Mouse (Mus musculus) retina, adult 2 months (tissue): ENCODE results near the gene Maneal.

Experiments used
- DNase-seq: peaks from one replicate; pipeline ENCODE4 v3.0.0-alpha.2; 2012; ENCODE audit warnings: low read depth, low spot score

The Maneal gene

DNA sequence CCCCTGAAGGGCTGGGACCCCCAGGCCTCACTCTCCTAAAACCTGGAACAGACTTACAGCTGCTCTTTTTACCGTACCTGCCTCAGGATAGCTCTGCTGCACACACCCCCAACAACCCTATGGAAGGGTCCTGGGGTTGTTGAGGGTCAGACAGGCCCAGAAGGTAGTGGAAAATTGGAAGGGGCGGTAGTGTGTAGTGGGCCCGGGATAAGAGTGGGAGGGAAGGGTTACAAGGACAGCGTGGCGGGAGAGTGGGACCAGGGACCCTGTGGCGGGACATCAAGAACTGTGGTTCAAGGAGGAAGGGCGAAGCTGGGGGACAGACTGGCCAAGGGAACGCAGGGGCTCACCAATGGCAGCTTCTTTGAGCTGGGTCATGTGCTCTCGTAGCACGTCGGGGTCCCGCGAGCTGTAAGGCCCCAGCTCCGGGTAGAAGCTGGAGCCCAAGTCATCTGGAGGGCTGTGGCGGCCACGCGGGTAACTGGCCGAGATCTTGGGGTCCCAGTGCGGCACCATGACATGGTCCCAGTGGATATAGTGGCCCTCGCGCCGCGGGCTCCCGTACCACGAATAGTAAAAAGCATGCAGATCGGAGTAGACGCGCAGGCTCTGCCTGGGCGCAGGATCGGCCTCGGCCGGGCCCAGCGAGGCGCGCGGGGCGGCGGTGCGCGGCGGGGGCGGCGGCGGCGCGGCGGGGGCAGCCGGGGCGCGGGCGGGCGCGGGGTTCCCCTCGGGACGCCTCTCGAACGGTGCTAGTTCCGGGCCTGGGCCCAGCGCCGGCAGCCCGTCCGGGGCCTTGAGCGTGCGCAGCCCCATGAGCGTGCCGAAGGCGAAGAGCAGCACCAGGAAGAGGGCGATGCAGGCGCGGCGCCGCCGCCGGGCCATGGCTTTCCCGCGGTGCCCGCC lies at the start of gene Maneal:
Gene Maneal, minus strand, starts transcription at position 889 of the 906 bp plus-strand sequence.
- no peak for DNase-seq

DNA sequence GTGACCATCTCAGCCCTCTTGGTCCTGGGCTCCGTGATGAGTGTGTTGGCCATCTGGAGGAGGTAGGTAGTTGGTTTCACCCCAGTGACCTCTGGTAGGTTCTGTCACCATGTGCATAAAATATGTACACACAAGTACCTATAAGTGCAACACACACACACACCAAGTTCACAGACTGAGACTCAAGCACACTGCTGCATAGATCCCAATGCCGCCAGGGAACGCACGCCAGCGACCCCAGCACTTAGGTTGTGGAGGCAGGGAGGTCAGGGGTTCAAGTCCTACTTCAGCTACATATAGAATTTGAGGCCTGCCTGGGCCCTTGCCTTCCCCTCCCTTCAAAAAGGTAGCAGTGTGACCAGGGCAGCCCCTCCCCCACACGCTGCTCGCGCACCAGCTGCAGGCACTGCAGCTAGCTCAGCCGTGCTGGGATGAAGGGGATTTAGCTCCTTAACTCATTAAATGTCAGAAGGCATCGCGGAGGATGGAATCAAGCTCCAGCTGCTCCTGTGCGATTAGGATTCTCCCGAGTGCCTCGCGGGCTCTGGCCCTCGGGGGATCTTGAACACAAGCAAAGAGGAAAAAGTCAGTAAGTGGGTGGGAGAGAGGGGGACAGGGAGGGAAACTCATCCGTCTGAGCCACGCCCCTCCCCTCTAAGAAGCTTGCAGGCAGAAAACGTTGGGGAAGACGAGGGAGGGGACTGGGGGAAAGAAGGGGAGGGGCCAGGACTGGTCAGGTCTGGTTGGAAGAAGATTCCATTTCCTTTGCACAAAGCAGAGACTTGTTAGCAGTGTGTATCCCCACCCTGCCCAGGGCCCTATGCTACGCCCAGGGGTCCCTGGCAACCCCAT lies 44.2 kb upstream of the Maneal start:
- DNase-seq = peak; percentile 49

DNA sequence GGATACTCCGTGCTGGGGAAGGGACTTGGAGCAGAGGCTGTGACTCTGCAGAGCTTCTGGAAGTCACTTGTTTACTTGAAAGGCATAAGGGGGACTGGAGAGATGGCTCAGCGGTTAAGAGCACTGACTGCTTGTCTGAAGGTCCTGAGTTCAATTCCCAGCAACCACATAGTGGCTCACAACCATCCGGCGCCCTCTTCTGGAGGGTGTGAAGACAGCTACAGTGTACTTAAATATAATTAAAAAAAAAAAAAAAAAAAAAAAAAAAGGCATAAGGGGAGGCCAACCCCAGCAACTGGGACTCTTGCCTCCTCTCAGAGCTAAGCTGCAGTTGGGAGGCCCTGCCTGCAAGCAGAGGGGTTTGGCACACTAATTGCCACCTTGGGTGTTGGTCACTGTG lies 43.4 kb upstream of the Maneal start:
- DNase-seq = no peak

DNA sequence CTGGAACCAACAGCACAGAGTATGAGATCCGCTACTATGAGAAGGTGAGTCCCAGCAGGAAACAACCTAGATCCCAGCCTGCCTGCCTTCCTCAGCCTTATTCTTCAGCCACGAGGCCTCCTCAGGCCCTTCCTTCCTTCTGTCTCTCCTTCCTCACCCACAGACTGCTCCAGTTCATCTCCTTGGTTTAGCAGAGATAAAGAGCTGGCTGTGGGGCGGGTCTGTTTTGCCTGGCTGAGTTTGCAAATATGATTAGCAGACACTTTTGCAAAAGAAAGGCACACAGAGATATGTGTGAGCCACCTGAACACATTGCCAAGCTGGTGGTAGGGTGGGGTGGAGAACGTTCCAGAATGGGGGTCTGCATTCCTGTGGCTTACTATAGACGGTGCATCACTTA lies 37.9 kb upstream of the Maneal start:
- no peak for DNase-seq

DNA sequence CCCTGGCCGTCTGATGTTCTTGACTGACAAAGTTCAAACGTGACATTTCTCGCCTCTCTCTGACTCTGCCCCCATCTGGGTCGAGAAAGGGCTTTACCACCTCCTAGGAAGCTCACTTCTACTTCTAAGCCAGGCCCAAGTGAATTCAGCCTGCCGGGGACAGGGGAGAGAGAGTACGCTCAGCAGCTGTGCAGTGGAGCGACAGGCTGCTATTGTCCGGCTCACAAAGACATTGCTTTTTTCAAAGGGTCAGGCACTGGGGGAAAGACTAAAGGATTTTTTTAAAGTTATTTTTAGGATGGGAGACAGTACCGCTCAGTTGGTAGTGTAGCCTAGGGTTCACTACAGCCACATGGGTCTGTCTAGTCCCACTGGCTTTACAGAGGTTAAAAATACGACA lies 36.5 kb upstream of the Maneal start:
- no peak for DNase-seq

DNA sequence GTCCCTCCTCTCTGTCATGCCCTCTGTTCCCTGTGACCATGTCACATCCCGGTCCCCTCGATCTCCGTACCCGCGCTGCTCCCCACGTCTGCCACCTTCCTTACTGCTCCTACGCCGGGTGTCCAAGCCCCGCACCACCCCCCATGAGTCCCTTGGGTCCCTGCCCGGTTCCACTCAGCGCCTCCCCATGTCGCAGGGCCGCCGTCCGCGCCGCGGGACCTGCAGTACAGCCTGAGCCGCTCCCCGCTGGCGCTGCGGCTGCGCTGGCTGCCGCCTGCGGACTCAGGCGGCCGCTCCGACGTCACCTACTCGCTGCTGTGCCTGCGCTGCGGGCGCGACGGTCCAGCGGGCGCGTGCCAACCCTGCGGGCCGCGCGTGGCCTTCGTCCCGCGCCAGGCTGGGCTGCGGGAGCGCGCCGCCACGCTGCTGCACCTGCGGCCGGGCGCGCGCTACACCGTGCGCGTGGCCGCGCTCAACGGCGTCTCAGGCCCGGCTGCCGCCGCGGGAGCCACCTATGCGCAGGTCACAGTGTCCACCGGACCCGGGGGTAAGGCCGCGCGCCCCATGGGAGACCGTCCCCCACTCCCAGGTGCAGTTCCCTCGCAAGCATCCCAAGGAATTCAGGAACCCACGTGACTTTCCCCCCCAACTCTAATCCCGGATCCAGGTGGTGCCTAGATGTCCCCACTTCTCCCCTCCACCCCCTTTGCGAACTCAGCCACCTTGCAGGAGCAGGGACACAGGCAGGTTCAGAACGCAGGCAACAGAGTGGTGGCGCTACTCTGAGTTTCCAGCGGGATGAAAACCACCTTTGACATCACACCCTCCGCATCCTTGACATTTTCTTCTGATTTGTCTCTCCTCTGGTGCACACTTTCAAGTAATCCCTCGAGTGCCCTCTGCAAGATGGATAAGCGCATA lies 32.8 kb upstream of the Maneal start:
- DNase-seq = no peak

DNA sequence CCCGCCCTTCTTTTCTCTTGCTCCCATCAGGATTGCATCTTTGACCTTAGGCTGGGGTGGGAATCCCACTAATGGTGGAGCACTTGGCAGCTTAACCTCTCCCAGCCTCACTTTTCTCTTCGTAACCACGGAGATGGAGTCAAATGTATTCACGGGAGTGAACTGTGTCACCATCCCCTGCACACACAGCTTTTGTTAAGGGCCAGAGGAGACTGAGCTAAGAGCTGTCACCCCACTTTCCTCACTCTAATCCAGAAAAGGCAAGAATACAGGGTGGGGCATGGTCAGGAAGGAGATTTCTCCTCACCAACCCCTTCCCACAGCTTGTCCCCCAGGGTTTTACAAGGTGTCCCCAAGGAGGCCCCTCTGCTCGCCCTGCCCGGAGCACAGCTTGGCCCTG lies 31.8 kb upstream of the Maneal start:
- no peak for DNase-seq

DNA sequence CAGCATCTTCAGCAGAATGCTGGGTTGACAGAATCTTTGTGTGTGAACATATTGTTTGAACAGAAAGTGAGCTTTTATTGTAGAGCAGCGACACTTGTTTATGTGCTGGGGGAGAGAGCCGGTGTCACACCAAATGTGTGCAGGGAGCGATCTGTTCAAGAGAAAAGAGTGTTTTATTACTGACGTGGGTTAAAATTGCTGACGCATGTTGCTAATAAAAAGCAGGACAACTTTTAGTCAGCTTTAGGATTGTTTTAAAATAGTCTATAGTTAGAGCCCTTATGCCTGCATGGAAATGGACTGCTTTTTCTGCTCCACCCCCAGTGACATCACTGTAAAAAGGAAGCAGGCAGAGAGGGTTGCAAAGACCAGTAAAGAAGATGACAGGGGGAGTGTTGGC lies 28.9 kb upstream of the Maneal start:
- no peak for DNase-seq

DNA sequence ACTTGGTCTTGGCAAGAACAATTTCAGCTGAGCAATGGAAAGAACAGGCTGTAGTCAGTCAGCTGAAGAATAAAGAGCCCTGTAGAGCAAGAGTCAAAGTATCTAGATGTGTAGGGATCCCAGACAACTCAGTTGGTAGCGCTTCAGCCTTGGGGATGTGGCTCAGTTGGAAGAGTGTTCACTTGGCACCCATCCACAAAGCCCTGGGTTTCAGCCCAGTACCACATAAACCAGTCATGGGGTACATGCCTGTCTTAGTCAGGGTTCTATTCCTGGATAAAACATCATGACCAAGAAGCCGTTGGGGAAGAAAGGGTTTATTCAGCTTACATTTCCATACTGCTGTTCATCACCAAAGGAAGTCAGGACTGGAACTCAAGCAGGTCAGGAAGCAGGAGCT lies 28.0 kb upstream of the Maneal start:
- DNase-seq = no peak

DNA sequence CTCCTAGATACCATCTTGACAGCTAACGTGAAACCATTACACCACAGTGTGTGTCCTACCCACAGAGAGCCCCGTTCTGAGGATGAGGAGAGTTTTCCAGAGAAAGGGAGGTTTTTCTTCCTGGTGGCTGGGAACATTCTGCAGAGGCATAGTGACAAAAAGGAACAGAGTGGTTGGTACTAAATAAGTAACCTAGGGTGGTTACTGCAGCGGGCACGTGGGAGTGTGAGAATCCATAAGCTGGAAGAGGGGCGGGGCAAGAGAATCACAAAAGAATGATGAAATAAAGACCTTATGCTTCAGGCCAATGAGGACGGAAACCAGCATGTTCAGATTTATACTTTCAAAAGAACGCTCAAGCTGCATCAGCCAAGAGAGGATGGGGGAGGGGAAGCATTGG lies 26.7 kb upstream of the Maneal start:
- no peak for DNase-seq

DNA sequence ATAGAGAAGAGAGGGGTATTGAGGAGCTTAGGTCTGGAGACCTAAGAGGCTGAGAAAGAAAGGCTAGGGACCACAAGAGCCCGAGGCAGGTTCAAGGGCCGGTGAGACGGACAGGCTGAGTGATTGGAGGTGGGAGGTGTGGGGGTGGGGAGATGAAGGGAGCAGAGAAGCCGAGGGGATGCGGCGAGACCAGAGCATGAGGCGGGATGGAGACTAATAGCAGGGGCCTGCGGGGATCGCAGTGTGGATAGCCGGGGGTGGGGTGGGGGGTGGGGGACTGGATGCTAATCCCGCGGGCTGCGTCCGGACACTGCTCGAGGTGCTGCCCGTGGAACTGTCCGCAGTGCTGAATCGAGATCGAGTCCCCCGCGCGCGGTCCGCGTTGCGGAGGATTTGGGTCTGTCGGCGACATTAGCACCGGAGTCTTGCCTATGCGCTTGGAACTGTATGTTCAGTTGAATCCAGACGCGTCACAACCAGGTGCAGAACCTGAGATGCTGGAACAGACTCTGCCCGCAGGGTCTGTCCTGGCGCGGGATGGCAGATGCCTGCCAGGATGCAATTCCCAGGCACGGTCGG lies 20.3 kb upstream of the Maneal start:
- no peak for DNase-seq

DNA sequence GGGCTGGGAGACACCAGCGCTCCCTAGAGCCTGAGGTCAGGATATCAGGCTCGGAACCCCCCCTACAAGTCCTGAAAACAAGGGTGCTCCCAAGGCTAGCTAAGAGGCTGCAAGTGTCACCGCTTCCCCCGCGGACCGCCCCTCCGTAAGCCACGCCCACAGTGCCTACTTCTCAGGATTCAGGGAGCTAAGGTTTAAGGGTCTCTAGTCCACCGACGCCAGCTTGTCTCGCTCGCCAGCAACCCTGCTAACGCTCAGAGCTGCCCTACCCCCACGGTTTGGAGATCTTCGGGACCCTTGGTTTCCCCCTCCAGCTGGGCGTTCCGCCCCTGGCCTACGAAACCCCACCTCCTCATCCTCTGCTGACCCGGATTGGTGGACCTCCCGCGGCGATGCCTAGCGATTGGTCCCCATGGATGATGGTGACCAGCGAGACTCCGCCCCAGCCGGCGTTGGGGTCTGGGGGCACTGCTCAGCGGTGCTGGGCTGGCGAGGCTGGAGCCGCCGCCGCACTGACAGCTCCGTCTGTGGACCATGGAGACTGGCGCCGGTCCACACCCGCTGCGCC lies 19.5 kb upstream of the Maneal start:
- no peak for DNase-seq

DNA sequence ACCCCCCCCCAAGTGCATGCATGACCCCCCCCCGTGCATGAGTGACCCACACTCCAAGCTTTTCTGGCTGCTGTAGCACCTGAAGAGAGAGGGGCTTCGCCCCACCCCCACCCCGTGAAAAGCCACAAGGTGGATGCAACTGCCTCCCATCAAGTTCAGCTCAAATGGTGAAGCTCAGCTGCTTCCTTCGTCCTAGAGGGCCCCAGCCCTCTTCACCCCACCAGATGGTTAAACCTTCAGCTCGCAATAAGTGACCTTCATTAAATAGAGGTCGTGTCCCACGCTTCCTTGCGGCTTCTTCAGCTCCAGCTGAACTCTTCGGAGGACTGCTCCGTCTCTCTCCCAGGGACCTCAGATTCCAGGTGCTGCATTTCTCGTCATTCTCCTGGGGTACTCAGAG lies 18.6 kb upstream of the Maneal start, which contains the start of gene Epha10:
Gene Epha10, plus strand, starts transcription at position 301 of the 400 bp plus-strand sequence.
- DNase-seq = no peak

DNA sequence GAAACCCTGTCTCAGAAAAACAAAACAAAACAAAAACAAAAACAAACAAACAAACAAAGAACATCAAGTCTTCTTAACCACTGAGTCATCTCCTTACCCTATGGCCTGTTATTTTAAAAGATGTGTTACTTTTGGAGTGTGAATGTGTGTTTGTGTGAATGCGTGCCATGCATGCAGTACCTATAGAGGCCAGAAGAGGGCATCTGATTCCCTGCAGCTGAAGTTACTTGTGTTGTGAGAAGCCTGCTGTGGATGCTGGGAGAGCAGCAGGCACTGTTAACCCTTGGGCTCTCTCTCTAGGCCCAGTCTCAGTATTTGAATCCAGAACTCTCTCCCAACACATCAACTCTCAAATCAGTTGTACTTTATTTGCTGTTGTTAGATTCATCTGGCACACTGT lies 10.7 kb upstream of the Maneal start:
- DNase-seq = no peak

DNA sequence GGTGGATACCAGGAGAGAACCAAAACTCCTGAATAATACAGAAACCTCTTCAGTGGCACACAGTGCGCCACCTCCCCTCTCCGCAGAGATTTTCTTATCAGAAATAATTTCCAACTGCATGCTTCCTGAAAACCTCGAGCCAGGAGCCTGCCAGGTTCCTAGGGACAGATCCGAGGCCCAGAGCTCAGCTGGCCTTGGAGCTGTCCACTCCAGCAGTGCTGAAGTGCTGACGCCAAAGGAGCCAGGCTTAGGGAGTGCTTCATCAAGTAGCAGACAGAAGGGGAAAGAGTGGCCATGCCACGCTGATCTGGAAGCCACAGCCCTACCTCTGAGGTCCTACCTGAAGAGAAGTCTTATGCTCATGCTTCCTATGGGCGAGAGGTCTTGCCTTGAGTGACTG lies 1.5 kb downstream of the Maneal start:
- no peak for DNase-seq

DNA sequence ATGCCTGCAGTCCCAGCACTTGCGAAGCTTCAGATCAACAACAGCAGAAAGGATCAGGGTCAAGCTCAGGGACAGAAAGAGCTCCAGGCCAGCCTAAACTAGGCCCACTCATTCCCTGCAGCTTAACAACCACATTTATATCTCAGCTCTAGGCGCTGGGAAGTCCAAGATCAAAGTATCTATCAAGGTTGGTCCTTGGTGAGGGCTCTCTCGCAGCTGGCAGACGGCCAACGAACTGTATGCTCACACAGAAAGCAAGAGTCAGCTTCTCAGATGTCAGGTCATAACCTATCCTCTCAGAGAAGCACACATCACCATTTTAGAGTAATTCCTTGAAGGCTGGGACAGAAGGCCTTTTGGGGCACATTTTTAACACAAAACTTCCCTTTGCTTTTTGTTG lies 3.6 kb downstream of the Maneal start:
- no peak for DNase-seq

DNA sequence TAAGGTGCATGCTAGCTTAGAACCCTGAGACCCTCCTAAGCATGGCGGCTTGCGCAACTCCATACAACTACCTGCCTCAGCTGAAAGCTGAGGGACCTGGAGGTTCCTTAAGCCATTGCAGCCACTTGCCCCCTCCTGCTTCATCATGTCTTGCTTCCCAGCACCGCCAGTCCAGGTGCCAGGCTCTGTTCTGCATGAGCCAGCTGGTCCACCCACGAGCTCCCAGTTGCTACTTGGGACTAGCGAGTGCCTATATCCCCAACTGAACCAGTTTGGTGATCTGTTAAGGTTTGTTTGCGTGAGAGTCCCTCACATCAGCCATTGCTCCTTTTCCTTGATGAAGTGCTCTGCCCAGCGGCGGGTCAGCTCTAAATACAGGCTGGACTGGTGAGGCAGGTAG lies 5.7 kb downstream of the Maneal start:
- DNase-seq = no peak

DNA sequence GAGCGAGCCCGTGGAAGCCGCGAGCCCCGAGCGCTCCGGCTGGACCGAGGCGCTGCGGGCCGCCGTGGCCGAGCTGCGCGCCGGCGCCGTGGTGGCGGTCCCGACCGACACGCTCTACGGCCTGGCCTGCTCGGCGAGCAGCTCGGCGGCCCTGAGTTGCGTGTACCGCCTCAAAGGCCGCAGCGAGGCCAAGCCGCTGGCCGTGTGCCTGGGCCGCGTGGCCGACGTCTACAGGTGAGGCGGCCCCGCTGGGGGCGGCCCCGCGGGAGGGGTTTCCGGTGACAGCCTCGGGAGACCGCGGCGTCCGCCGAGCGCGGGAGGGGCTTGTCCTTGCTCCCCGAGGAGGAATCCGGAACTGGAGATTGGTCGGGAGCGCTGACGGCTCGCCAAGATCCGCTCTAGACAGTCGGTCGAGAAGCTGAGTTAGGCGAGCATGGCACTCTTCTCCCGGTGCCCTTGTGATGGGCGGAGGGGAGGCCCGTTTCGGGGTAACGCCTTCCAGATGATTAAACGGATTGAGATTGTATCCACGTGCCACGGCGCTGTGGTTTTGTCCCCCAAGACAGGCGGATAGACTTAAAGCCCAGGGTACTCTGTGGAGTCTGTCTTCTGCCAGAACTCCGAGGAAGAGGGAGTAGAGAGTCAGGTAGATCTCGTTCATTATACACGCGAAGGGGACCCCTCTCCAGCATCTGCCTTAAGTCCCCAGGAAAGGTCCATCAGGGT lies 10.9 kb downstream of the Maneal start, which contains the start of gene 1110065P20Rik:
Gene 1110065P20Rik, minus strand, starts transcription at position 264 of the 726 bp plus-strand sequence.
- DNase-seq = no peak

DNA sequence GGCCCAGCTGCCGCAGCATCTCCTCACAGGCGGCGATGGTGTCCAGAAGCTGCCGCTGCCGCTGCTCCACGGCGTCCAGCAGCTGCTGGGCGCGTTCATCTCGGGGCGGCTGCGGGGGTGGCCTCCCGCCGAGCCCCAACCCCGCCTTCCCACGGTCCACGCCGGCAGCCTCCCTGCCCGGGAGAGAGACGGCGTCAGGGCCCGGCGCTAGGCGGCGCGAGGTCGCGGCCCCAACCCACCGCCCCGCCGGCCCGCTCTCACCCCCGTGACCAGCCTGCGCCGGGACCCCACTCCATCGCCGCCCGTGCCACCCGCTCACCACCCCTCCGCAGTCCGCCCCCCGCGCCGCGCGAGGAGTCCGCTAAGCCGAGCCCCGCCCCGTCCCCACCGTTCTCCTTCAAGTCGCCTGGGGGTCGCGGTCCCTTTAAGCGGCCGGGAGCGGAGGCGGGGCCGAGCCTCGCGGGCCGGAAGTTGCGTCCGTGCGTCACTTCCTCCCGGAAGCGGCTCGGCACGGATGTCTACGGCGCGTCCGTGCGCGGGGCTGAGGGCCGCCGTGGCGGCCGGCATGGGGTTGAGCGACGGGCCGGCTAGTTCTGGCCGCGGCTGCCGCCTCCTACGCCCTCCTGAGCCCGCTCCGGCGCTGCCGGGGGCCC lies 11.6 kb downstream of the Maneal start, which contains the start of gene Yrdc:
Gene Yrdc, plus strand, starts transcription at position 419 of the 653 bp plus-strand sequence.
- DNase-seq = peak; percentile 90
